Comparison of ENCODE assay signal across 23 mouse cellular contexts in the genomic region with DNA sequence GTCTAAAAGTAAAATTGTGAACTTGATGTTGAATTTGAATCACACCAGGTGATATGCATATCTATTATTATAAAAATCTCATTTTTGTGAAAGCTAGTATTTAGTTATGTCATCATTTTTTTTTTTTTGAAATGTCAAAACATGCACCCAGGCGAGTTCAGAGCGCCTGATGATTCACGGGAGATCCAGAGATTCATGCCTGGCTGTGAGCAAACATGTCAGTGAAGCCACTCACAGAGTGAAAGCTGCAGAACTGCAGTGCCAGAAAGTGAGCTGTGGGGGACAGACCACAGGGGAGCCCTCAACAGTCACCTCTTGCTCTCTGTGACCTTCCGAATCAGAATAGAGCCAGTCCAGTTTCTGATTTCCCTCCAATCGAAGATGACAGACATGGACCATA.
DNase-seq lines count a peak whose midpoint lies in the region; ATAC-seq and TF ChIP-seq lines count a peak whose summit lies in the region.
"Had no signal": no experiment of that assay in that cellular context is flagged by ENCODE, and none has a peak within 500 bp of the region (broad histone marks: within the 10 kb centered on the region; RNA-seq: fewer than 3 reads in every experiment).

No protein-coding gene starts in this region.

- WGBS in forebrain, postnatal 0 days: 79% methylated on average over 5 of the region's 5 CpGs
- WGBS in forebrain, embryonic 12.5 days: 84% methylated on average over 5 of the region's 5 CpGs
- 77% methylated on average over 5 of the region's 5 CpGs for WGBS in heart, embryonic 15.5 days
- 67% methylated on average over 5 of the region's 5 CpGs for WGBS in heart, embryonic 16.5 days

- no peaks in the 10 kb centered on the region for H3K27me3 ChIP-seq in forebrain, postnatal 0 days (ENCODE audit: insufficient read depth, low read length)
- no peaks in the 10 kb centered on the region for H3K27me3 ChIP-seq in forebrain, embryonic 12.5 days
- no peaks in the 10 kb centered on the region for H3K27me3 ChIP-seq in heart, embryonic 15.5 days
- no peaks in the 10 kb centered on the region for H3K27me3 ChIP-seq in heart, embryonic 16.5 days (ENCODE audit: control insufficient read depth, insufficient read depth, low read length)
- H3K27me3 ChIP-seq: CH12.LX, Patski had no signal

- no peaks in the 10 kb centered on the region for H3K36me3 ChIP-seq in forebrain, postnatal 0 days (ENCODE audit: insufficient read depth)
- H3K36me3 ChIP-seq in forebrain, embryonic 12.5 days (replicated peaks): no peaks in the 10 kb centered on the region
- no peaks in the 10 kb centered on the region for H3K36me3 ChIP-seq in heart, embryonic 15.5 days
- no peaks in the 10 kb centered on the region for H3K36me3 ChIP-seq in heart, embryonic 16.5 days (ENCODE audit: control insufficient read depth, insufficient read depth)
- H3K36me3 ChIP-seq: G1E had no signal

- no peak overlapping the region for H3K9ac ChIP-seq in forebrain, postnatal 0 days
- no peak overlapping the region for H3K9ac ChIP-seq in forebrain, embryonic 12.5 days
- no peak overlapping the region for H3K9ac ChIP-seq in heart, embryonic 15.5 days
- H3K9ac ChIP-seq in heart, embryonic 16.5 days (ENCODE audit: low read length): no peak overlapping the region

- no peak overlapping the region for H3K27ac ChIP-seq in forebrain, postnatal 0 days (ENCODE audit: low read depth, low read length)
- no peak overlapping the region for H3K27ac ChIP-seq in forebrain, embryonic 12.5 days
- 0 out of 2 replicates have a peak overlapping the region, but pooled peaks have one; percentile 20 for H3K27ac ChIP-seq in heart, embryonic 15.5 days
- 0 out of 2 replicates have a peak overlapping the region, but pooled peaks have one; percentile 16 for H3K27ac ChIP-seq in heart, embryonic 16.5 days (ENCODE audit: low read length)

- H3K4me2 ChIP-seq in forebrain, postnatal 0 days (ENCODE audit: low read depth): no peak overlapping the region
- H3K4me2 ChIP-seq in forebrain, embryonic 12.5 days: no peak overlapping the region
- no peak overlapping the region for H3K4me2 ChIP-seq in heart, embryonic 15.5 days
- H3K4me2 ChIP-seq in heart, embryonic 16.5 days (ENCODE audit: low read depth, low read length): no peak overlapping the region

- DNase-seq in forebrain, postnatal 0 days: no peak
- DNase-seq in heart, postnatal 25 days (ENCODE audit: low spot score): no peak
- DNase-seq in heart, adult 8-10 months (ENCODE audit: low spot score): no peak
- DNase-seq in R1 (ENCODE audit: low read depth, low spot score): peak; percentile 5
- DNase-seq: adrenal gland, adult 2 months; adrenal gland, adult 8-10 months; adrenal gland, postnatal 10 days; adrenal gland, postnatal 14 days; adrenal gland, postnatal 25 days; adrenal gland, postnatal 36 days; B cell, adult 2 months; cerebellum, adult 11 months; cerebellum, adult 11-12 months; cerebellum, adult 18-20 months had no signal

- ATAC-seq in forebrain, postnatal 0 days: peak; percentile 78; the same call in 1 of the 2 replicates
- ATAC-seq in forebrain, embryonic 12.5 days (ENCODE audit: low FRiP score): no peak
- no peak for ATAC-seq in heart, embryonic 15.5 days (replicated peaks; ENCODE audit: insufficient number of reproducible peaks, insufficient read depth, low FRiP score, low read depth)
- ATAC-seq in heart, embryonic 16.5 days (replicated peaks; ENCODE audit: extremely low read depth, insufficient read depth, low FRiP score): no peak
- ATAC-seq in erythroblast, adult 5-6 weeks (replicated peaks; ENCODE audit: low FRiP score, poor library complexity, severe bottlenecking): no peak
- ATAC-seq: activated CD4-positive, CD25-positive, alpha-beta regulatory T cell, adult 4 months; CD4-positive, CD25-positive, alpha-beta regulatory T cell, adult 4 months; Patski had no signal

- no peak overlapping the region for H3K4me3 ChIP-seq in forebrain, postnatal 0 days (ENCODE audit: low read depth, low read length)
- no peak overlapping the region for H3K4me3 ChIP-seq in forebrain, embryonic 12.5 days (replicated peaks)
- H3K4me3 ChIP-seq in heart, embryonic 15.5 days: no peak overlapping the region
- no peak overlapping the region for H3K4me3 ChIP-seq in heart, embryonic 16.5 days (ENCODE audit: low read length)

- intact Hi-C loops in heart, postnatal 25 days (cut with DNase I): no loop called here

- H3K9me3 ChIP-seq in forebrain, postnatal 0 days (ENCODE audit: low read length): no peaks in the 10 kb centered on the region
- no peaks in the 10 kb centered on the region for H3K9me3 ChIP-seq in forebrain, embryonic 12.5 days
- H3K9me3 ChIP-seq in heart, embryonic 15.5 days (replicated peaks): no peaks in the 10 kb centered on the region
- H3K9me3 ChIP-seq in heart, embryonic 16.5 days (replicated peaks; ENCODE audit: control insufficient read depth, low read length): no peaks in the 10 kb centered on the region

- no peaks in the 10 kb centered on the region for H3K4me1 ChIP-seq in forebrain, postnatal 0 days (ENCODE audit: insufficient read depth)
- no peaks in the 10 kb centered on the region for H3K4me1 ChIP-seq in forebrain, embryonic 12.5 days
- H3K4me1 ChIP-seq in heart, embryonic 15.5 days (replicated peaks): peaks cover 15% of the 10 kb centered on the region
- H3K4me1 ChIP-seq in heart, embryonic 16.5 days (ENCODE audit: control insufficient read depth, insufficient read depth, low read length): peaks cover 24% of the 10 kb centered on the region

- no peak for TF ChIP-seq CTCF in forebrain, postnatal 0 days (IDR thresholded peaks at IDR 0.05; ENCODE audit: low read depth)

Comparison
In these comparisons a context has a peak if more than half of its experiments do, and no peak if none do; other contexts are left out.
1. H3K27ac ChIP-seq: peak in heart, embryonic 15.5 days (single experiment) and heart, embryonic 16.5 days (single experiment); none in forebrain, postnatal 0 days (single experiment) and forebrain, embryonic 12.5 days (single experiment).